Mouse (Mus musculus): Measurements from ENCODE around the gene Rhox4a2.
"Not testable (repeated sequence)": the region's sequence is repeated elsewhere in the genome, so short reads cannot be mapped to it uniquely, and the experiment has no call there.

Gene Rhox4a2

DNA sequence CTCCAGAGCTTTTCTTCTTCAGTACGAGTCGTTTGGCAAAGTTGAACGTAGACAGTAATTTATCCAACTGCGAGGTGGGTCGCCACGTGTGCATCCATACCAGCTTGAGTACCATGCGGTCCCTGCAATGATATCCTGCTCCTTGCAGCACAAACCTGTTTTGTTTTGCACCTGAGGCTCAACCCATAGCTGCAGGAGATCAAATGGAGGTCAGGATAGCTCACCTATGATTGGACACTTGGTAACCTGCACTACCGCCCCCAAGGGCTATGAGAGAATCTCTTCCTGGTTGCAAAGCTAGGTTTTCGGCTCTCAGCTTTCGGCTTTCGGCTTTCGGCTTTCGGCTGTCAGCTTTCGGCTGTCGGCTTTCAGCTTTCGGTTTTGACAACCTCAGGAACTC is at the start of gene Rhox4a2:
Gene Rhox4a2 (plus strand): TSS at position 301 of the 400 bp plus-strand sequence.
- not testable (repeated sequence) for DNase-seq

DNA sequence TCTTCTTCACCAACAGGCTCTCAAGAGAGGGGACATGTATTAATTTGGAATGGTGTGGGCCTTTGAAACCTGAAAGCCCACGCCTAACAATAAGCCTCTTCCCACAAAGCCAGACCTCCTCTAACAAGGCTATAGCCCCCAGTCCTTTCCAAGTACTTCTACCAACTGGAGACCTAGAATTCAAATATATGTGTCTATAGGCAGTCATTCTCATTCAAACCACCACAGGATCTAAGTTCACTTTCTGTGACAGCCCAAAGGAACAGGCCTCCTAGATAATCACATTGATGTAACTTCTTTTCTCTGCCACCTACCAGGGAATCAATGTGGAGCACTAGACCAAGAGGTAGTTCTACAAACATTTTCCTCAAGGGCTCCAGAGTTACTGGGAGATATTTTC is 10.9 kb upstream of the Rhox4a2 start, which contains the start of gene Rhox3a2:
Gene Rhox3a2 (plus strand): TSS at position 301 of the 400 bp plus-strand sequence.
- DNase-seq: not testable (repeated sequence)

DNA sequence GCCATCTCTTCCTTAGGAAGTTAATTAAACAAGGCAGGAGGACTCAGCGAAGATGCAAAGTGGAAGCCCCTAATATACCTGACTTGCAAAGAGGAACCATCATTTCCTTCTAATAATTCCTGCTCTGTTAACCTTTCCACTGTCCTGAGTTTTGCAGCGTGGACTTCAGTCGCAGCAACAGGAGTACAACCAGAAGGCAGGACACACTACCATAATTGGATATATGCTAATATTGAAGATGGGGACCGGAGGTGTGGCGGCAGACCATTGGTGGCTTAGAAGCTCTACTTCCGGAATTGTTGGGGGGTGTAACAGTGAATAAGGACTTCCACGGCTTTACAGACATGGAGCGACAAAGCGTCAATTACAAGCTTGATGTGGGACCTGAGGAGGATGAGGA is 21.1 kb downstream of the Rhox4a2 start, which contains the start of gene Rhox2b:
Gene Rhox2b (plus strand): TSS at position 301 of the 400 bp plus-strand sequence.
- DNase-seq: not testable (repeated sequence)

DNA sequence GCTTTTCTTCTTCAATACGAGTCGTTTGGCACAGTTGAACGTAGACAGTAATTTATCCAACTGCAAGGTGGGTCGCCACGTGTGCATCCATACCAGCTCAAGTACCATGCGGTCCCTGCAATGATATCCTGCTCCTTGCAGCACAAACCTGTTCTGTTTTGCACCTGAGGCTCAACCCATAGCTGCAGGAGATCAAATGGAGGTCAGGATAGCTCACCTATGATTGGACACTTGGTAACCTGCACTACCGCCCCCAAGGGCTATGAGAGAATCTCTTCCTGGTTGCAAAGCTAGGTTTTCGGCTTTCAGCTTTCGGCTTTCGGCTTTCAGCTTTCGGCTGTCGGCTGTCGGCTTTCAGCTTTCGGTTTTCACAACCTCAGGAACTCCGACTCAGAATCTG is 41.5 kb downstream of the Rhox4a2 start, which contains the start of gene Rhox4b:
Gene Rhox4b (plus strand): TSS at position 301 of the 400 bp plus-strand sequence.
- not testable (repeated sequence) for DNase-seq

Measured in lung, postnatal 10 days (tissue).